Mouse (Mus musculus) embryonic fibroblast, embryonic 13.5 days (primary cell): Measurements from ENCODE around the gene Olfr1141. TPM values are rescaled to one million over a fixed set of nuclear protein-coding genes. Genes with fewer than 3 reads are reported as not detected.

Experiments used
- H3K27ac ChIP-seq: 2 replicates; pipeline ENCODE4 v1.5.1; 2012; ENCODE audit warnings: low read length, control low read depth, inconsistent platforms; ENCODE audit not compliant: insufficient read depth
- H3K4me1 ChIP-seq: 2 replicates; pipeline ENCODE4 v1.6.1; 2011; ENCODE audit warnings: low read length; ENCODE audit not compliant: control insufficient read depth, insufficient read depth
- H3K4me3 ChIP-seq: 2 replicates; pipeline ENCODE4 v1.5.1; 2011; ENCODE audit warnings: mild to moderate bottlenecking, control low read depth, low read length; ENCODE audit not compliant: insufficient read depth
- CTCF ChIP-seq: IDR thresholded peaks from 2 replicates; pipeline ENCODE4 v1.5.1; 2011; ENCODE audit warnings: mild to moderate bottlenecking, control low read depth, low read length, moderate library complexity, borderline replicate concordance; ENCODE audit not compliant: insufficient read depth
- POLR2A ChIP-seq: IDR thresholded peaks from 2 replicates; pipeline ENCODE4 v1.6.1; 2011; ENCODE audit warnings: low read depth, mild to moderate bottlenecking, control low read depth, low read length, moderate library complexity
- polyA plus RNA-seq: library from polyadenylated mRNA; stranded (reverse); fragments of >200 nt; gene quantifications from 2 replicates; pipeline ENCODE4 v1.2.4, GENCODE M21; 2011; ENCODE audit warnings: low read depth; ENCODE audit not compliant: missing spikeins, insufficient read length

The Olfr1141 gene
- polyA plus RNA-seq = not detected in 2 replicates

DNA sequence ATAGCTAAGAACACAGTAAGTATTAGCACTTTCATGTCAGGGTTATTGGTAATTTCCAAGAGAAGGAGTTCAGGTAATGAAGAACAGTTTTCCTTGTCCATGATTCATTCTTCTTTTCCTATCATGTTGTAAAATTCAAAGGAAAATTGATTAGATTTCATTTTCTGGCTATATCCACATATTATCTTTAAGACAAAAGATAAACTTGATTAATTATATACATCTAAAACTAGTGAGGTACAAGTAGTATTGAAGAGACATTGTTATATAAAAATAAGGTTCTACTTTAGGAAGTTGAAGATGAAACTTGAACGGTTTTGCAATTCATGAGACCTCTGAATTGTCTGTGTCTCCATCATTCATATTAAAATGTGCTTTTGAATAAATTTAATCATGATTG is at the start of gene Olfr1141:
Gene Olfr1141, minus strand, starts transcription at position 101 of the 400 bp plus-strand sequence.
- Histone ChIP-seq H3K27ac (no peak within 1 kb of the TSS), H3K4me3 (no peak within 1 kb of the TSS), H3K4me1 (no peaks in the 10 kb centered on the region)
- TF ChIP-seq CTCF (no peak), POLR2A (no peak)

DNA sequence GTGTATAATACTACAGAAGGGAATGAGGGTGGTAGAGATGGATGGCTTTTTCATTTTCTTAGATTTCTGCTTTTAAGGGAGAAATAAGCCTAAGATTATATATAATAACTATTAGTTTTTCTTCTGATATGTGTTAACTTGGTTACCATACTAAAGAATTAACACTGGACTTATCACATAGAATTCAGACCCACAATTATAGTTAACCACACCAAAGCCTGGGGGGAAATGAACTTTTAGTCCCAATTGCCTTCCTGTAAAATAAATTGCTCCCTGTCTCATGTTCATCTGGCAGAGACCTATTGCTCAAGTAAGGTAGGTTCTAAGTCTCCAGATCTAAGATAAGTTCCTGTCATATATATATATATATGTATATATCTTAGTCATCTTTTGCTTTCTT is 46.5 kb upstream of the Olfr1141 start, which contains the start of gene Olfr1143:
Gene Olfr1143, plus strand, starts transcription at position 301 of the 400 bp plus-strand sequence.
- TF ChIP-seq POLR2A (no peak), CTCF (no peak)
- Histone ChIP-seq H3K27ac (no peak within 1 kb of the TSS), H3K4me1 (no peaks in the 10 kb centered on the region), H3K4me3 (no peak within 1 kb of the TSS)

DNA sequence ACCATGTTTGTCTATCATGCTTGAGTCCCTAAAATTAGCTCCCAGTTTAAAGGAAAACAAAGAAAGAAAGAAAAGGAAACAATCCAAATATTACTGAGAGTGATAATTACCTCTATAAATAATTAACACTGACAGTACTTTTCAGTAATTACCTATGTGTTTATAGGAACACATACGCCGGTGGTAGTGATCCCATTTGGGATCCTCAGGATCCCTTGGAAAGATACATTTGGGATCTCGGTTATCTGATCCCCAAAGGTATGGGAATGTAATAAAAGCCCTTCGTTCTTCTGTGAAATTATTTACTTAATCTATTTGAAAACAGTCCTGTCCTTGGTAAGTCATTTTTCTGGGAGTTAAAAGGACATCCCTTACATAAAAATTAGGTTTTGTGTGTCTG is 25.4 kb upstream of the Olfr1141 start, which contains the start of gene Olfr152:
Gene Olfr152, plus strand, starts transcription at position 301 of the 400 bp plus-strand sequence.
- H3K4me1 ChIP-seq = no peaks in the 10 kb centered on the region

DNA sequence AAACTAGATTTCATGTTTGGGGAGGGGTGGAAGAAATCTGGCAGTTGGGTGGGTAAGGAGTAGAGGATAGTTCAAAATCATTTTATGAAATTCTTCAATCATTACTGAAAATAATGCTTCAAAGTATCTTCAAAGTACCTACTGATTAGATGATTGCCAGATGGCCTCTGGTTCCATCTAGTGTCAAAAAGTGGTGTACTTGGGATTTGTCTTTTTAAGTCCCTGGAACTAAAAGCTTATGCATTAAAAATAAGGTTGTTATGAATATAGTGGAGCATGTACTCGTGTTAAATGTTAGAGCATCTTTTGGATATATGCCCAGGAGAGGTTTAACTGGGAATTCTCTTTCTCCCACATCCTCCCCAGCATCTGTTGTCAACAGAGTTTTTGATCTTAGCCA is 22.4 kb upstream of the Olfr1141 start:
- H3K4me3 ChIP-seq = no peak overlapping the region
- H3K4me1 ChIP-seq = no peaks in the 10 kb centered on the region
- H3K27ac ChIP-seq = no peak overlapping the region
- TF ChIP-seq CTCF (no peak), POLR2A (no peak)

More for the DNA sequence above, 25.4 kb upstream of the Olfr1141 start, which contains the start of gene Olfr152:
- Histone ChIP-seq H3K4me3 (no peak within 1 kb of the TSS), H3K27ac (no peak within 1 kb of the TSS)
- no peak for TF ChIP-seq POLR2A

DNA sequence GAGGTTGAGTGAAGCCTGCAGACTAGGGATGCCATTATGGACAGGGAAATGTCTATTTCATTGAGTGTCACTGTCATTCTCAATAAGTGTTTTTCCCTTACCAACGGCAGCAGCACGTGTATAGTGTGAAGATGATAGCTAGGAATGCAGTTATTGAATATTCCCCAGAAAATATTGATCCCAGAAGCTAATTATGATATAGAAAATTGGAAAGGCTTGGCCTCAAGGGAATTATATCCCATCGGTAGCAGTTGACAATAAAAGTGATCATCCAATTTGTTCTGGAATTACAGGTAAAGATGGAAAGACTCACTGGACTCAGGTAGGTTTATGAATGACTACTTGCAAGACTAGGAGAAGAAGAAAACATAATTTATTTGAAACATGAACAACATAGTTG is 10.3 kb downstream of the Olfr1141 start, which contains the start of gene Olfr1140:
Gene Olfr1140, plus strand, starts transcription at position 301 of the 400 bp plus-strand sequence.
- Histone ChIP-seq H3K4me3 (no peak within 1 kb of the TSS), H3K27ac (no peak within 1 kb of the TSS), H3K4me1 (no peaks in the 10 kb centered on the region)
- TF ChIP-seq CTCF (no peak), POLR2A (no peak)

DNA sequence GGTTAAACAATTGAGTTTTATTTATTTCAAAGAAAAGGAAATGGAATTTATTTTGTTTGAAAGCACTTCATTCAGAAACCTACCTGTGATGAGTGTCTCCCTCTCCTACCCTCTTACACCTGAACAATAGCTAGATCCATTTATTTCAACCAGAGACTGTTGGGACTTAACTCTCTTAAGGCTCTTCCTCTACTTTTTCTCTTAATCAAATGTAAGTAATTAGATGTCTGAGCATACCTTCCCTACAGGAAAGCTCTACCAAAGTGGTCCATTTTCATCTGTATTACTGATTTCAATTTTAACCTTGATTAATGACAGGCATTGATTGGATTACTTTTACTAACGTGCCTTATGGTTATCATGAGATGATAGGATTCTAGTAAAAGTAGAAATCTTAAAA is 13.9 kb downstream of the Olfr1141 start, which contains the start of gene Olfr1138:
Gene Olfr1138, minus strand, starts transcription at position 101 of the 400 bp plus-strand sequence.
- no peaks in the 10 kb centered on the region for H3K4me1 ChIP-seq
- H3K27ac ChIP-seq = no peak within 1 kb of the TSS
- TF ChIP-seq POLR2A (no peak), CTCF (no peak)
- H3K4me3 ChIP-seq = no peak within 1 kb of the TSS

- no peaks in the 10 kb centered on the region for H3K4me1 ChIP-seq
- H3K27ac ChIP-seq = no peak within 1 kb of the TSS
- TF ChIP-seq CTCF (no peak), POLR2A (no peak)
- H3K4me3 ChIP-seq = no peak within 1 kb of the TSS
Measured at GRCm38 (mm10) chr2:87713079-87713478, 40.7 kb downstream of the Olfr1141 start, which contains the start of gene Olfr1137. TSS of gene Olfr1137 (minus strand) at chr2:87713179.

Other genes starting within 250 kb of the Olfr1141 start
- not detected in 2 replicates for gene Pramel6, start 247.4 kb downstream of the Olfr1141 start, polyA plus RNA-seq
- not detected in 2 replicates for gene Olfr153, start 222.2 kb downstream of the Olfr1141 start, polyA plus RNA-seq
- not detected in 2 replicates for gene Olfr1128, start 208.4 kb downstream of the Olfr1141 start, polyA plus RNA-seq
- gene Olfr1129, start 180.1 kb downstream of the Olfr1141 start, polyA plus RNA-seq = not detected in 2 replicates
- not detected in 2 replicates for gene Olfr1130, start 147.8 kb downstream of the Olfr1141 start, polyA plus RNA-seq
- not detected in 2 replicates for gene Olfr1131, start 126.9 kb downstream of the Olfr1141 start, polyA plus RNA-seq
- gene Olfr1132, start 116.5 kb downstream of the Olfr1141 start, polyA plus RNA-seq = not detected in 2 replicates
- gene Olfr1133, start 106.6 kb downstream of the Olfr1141 start, polyA plus RNA-seq = not detected in 2 replicates
- gene Olfr1134, start 95.5 kb downstream of the Olfr1141 start, polyA plus RNA-seq = not detected in 2 replicates
- not detected in 2 replicates for gene Olfr1135, start 80.3 kb downstream of the Olfr1141 start, polyA plus RNA-seq
- gene Olfr1136, start 60.0 kb downstream of the Olfr1141 start, polyA plus RNA-seq = not detected in 2 replicates
- not detected in 2 replicates for gene Olfr1137, start 40.8 kb downstream of the Olfr1141 start, polyA plus RNA-seq
- gene Olfr1138, start 14.0 kb downstream of the Olfr1141 start, polyA plus RNA-seq = not detected in 2 replicates
- not detected in 2 replicates for gene Olfr1140, start 10.2 kb downstream of the Olfr1141 start, polyA plus RNA-seq
- gene Olfr152, start 25.5 kb upstream of the Olfr1141 start, polyA plus RNA-seq = not detected in 2 replicates
- gene Olfr1143, start 46.6 kb upstream of the Olfr1141 start, polyA plus RNA-seq = not detected in 2 replicates
- gene Olfr1145, start 55.8 kb upstream of the Olfr1141 start, polyA plus RNA-seq = not detected in 2 replicates
- gene Olfr1148, start 76.5 kb upstream of the Olfr1141 start, polyA plus RNA-seq = not detected in 2 replicates
- gene Olfr1150-ps1, start 90.0 kb upstream of the Olfr1141 start, polyA plus RNA-seq = not detected in 2 replicates
- not detected in 2 replicates for gene Olfr1151, start 101.9 kb upstream of the Olfr1141 start, polyA plus RNA-seq
- 0.09 TPM in 1 of 2 replicates, not detected in the other for gene Olfr1152, start 112.5 kb upstream of the Olfr1141 start, polyA plus RNA-seq
- not detected in 2 replicates for gene Olfr1153, start 141.0 kb upstream of the Olfr1141 start, polyA plus RNA-seq
- not detected in 2 replicates for gene Olfr1154, start 151.2 kb upstream of the Olfr1141 start, polyA plus RNA-seq
- gene Olfr1155, start 191.1 kb upstream of the Olfr1141 start, polyA plus RNA-seq = not detected in 2 replicates
- gene Olfr1156, start 199.1 kb upstream of the Olfr1141 start, polyA plus RNA-seq = not detected in 2 replicates
- gene Olfr1157, start 214.3 kb upstream of the Olfr1141 start, polyA plus RNA-seq = not detected in 2 replicates
- not detected in 2 replicates for gene Olfr74, start 220.7 kb upstream of the Olfr1141 start, polyA plus RNA-seq
- gene Olfr1158, start 236.1 kb upstream of the Olfr1141 start, polyA plus RNA-seq = not detected in 2 replicates